9 mouse cellular contexts compared by ENCODE assay signal in the genomic region with DNA sequence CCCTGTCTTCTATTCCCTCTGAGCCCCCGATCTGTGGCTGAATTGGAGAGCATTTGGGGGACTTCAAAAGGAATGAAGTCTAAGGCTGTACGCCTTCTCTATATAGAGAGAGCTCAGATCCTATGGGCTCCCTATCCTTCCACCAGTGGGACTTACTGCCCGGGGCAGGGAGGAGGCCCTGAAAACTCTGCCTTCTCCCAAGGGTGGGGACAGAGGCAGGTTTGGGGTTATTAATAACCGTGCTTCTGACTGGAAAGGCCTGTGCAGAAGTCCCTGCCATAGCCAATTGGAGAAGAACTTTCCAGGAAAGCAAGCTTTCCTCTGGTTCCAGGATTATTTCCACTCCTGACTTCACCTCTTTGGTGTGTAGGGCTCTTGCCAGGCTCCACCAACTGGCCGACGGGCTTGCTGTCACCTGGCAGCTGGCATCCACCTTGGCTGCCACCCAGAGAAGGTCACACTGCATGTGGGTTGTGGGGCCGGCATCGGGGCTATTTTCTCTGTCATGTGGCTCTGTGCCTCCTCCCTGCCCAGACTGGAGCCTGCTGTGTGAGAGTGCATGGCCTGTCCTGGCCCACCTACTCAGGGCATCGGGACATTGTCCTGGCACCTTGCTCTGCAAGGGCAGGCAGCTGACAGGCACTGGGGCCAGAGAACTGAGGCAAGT.
DNase-seq lines count a peak whose midpoint lies in the region; TF ChIP-seq lines count a peak whose summit lies in the region.
"Had no signal": no experiment of that assay in that cellular context is flagged by ENCODE, and none has a peak within 500 bp of the region (broad histone marks: within the 10 kb centered on the region; RNA-seq: fewer than 3 reads in every experiment).

No protein-coding gene starts in this region.

- DNase-seq in adrenal gland, adult 2 months, result peak; percentile 62
- no peak for DNase-seq in adrenal gland, postnatal 4 days (ENCODE audit: low spot score in 2 of 2)
- peak; percentile 77 for DNase-seq in cerebellum, adult 11-12 months
- peak; percentile 99 for DNase-seq in heart, adult 11 months
- peak; percentile 66 to 83 for DNase-seq in kidney, adult 8-10 months
- no peak for DNase-seq in urinary bladder, adult 18-20 months (ENCODE audit: low spot score in 2 of 2)
- no peak for DNase-seq in lung, adult 2 months
- DNase-seq in right cerebral cortex, postnatal 14 days, result no peak
- DNase-seq: liver, postnatal 0 days had no signal

- no peak overlapping the region for H3K4me3 ChIP-seq in lung, adult 2 months (replicated peaks; ENCODE audit: extremely low read depth, low read depth, low read length)

- 70% methylated on average over 9 of the region's 9 CpGs for WGBS in lung, adult 2 months

- TF ChIP-seq POLR2A in lung, adult 2 months (IDR thresholded peaks at IDR 0.05; ENCODE audit: borderline replicate concordance, extremely low read depth, low read depth, low read length), result no peak

- H3K4me1 ChIP-seq in lung, adult 2 months (ENCODE audit: control insufficient read depth, insufficient read depth, low read length), result no peaks in the 10 kb centered on the region

- TF ChIP-seq CTCF in lung, adult 2 months (IDR thresholded peaks at IDR 0.05; ENCODE audit: insufficient read depth, low read length), result no peak

Comparison
In these comparisons a context has a peak if more than half of its experiments do, and no peak if none do; other contexts are left out.
1. DNase-seq: peak in adrenal gland, adult 2 months (single experiment), cerebellum, adult 11-12 months (single experiment), heart, adult 11 months (single experiment) and kidney, adult 8-10 months (2 of 2); none in adrenal gland, postnatal 4 days (0 of 2), urinary bladder, adult 18-20 months (0 of 2), lung, adult 2 months (single experiment) and right cerebral cortex, postnatal 14 days (single experiment).